Mouse (Mus musculus) lung, embryonic 14.5 days (tissue): ENCODE results near the gene Foxm1. TPM values are rescaled to one million over a fixed set of nuclear protein-coding genes. Genes with fewer than 3 reads are reported as not detected.

Experiments
- ATAC-seq: fragments of 200-750 bp; cut with Nextera tagmentation; 2 replicates; pipeline ENCODE4 v1.8.0; 2017; ENCODE audit warnings: mild to moderate bottlenecking, moderate TSS enrichment, moderate library complexity; ENCODE audit not compliant: insufficient read depth
- DNase-seq: peaks from one replicate; pipeline ENCODE4 v3.0.0-alpha.2; 2015
- H3K27ac ChIP-seq: fragments of 300-500 bp; sonication (generic); 2 replicates; pipeline ENCODE4 v1.5.1; 2014; ENCODE audit warnings: low read depth, mild to moderate bottlenecking, moderate library complexity
- H3K27me3 ChIP-seq: fragments of 300-500 bp; sonication (generic); 2 replicates; pipeline ENCODE4 v1.6.1; 2014; ENCODE audit warnings: low read length, control low read depth; ENCODE audit not compliant: insufficient read depth
- H3K36me3 ChIP-seq: fragments of 300-500 bp; sonication (generic); 2 replicates; pipeline ENCODE4 v1.6.1; 2014; ENCODE audit warnings: control low read depth; ENCODE audit not compliant: insufficient read depth
- H3K4me1 ChIP-seq: fragments of 300-500 bp; sonication (generic); 2 replicates; pipeline ENCODE4 v1.6.1; 2014; ENCODE audit warnings: antibody characterized with exemption, control low read depth; ENCODE audit not compliant: insufficient read depth
- H3K4me2 ChIP-seq: fragments of 300-500 bp; sonication (generic); 2 replicates; pipeline ENCODE4 v1.6.1; 2014; ENCODE audit warnings: mild to moderate bottlenecking
- H3K4me3 ChIP-seq: fragments of 300-500 bp; sonication (generic); 2 replicates; pipeline ENCODE4 v1.5.1; 2014; ENCODE audit warnings: low read depth, low read length
- H3K9ac ChIP-seq: fragments of 300-500 bp; sonication (generic); 2 replicates; pipeline ENCODE4 v1.6.1; 2014
- H3K9me3 ChIP-seq: fragments of 300-500 bp; sonication (generic); 2 replicates; pipeline ENCODE4 v1.6.1; 2016; ENCODE audit warnings: low read depth, low read length, control low read depth
- CTCF ChIP-seq: IDR thresholded peaks from 2 replicates; pipeline ENCODE4 v1.5.1; 2016; ENCODE audit warnings: antibody characterized with exemption, low read depth
- WGBS: fragments of 180-500 bp; shearing (Covaris S2); extraction: QIAGEN DNeasy Blood & Tissue Kit; methylation state at CpG from one replicate; pipeline ENCODE4 v1.1.7; 2014; 5-methylcytosine and 5-hydroxymethylcytosine counted together
- polyA plus RNA-seq: library from polyadenylated mRNA; unstranded; fragments of >200 nt; fragmentation: Nextera tagmentation; extraction: Ambion mirVana; gene quantifications from 2 replicates; pipeline ENCODE4 v1.2.1, GENCODE M21; 2014

Foxm1 gene
- polyA plus RNA-seq, 1 experiment from 2014 or later: 56.7 TPM

DNA sequence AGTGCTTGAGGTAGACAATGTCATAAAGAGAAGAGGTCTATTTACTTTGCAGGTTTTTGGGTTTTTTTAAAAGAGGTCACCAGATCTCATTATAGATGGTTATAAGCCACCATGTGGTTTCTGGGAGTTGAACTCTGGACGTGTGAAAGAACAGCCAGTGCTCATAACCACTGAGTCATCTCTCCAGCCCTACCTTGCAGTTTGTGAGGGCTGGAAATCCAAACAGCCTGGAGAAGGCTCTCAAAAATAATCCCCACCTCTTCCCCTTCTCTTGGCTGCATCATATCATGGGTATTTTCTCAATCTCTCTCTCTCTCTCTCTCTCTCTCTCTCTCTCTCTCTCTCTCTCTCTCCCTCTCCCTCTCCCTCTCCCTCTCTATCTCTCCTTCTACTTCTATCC lies 27.9 kb downstream of the Foxm1 start:
- no peak overlapping the region for H3K9ac ChIP-seq
- no peak overlapping the region for H3K4me2 ChIP-seq
- ATAC-seq (no peak), DNase-seq (no peak)
- no peaks in the 10 kb centered on the region for H3K4me1 ChIP-seq
- no peak overlapping the region for H3K27ac ChIP-seq
- H3K9me3 ChIP-seq: no peaks in the 10 kb centered on the region
- H3K27me3 ChIP-seq: no peaks in the 10 kb centered on the region
- no peak for TF ChIP-seq CTCF
- no peaks in the 10 kb centered on the region for H3K36me3 ChIP-seq
- WGBS: 50% methylated on average over 1 of the region's 1 CpGs
- H3K4me3 ChIP-seq: no peak overlapping the region

DNA sequence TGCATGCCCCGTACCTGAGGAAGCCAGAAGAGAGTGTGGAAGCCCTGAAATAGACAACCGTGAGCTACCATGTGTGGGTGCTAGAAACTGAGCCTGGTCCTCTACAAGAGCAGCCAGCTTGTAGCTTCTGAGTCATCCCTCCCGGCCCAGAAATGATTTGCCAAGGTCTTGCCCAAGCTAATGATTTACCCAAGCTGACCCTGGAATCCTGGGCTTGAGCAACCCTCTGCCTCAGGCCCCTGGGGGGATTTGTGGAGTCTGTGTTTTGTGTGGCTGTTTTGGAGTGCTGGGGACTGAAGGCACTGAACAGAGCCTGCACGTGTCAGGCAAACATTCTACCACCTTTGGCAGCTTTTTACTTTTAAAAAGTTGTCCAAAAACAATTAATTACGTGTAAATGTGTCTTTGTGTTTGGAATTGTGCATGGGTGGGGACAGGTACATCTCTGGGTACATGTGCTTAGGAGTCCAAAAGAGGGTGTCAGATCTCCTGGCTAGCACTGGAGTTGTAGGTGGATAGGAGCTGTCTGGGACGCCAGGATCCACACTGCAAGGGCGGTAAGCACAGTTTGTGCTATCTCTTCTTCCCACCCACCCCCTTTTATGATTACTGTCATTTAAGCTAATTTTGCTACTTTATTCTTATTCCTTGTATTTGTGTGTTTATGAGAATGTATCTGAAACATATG lies 35.0 kb downstream of the Foxm1 start:
- ATAC-seq: no peak
- TF ChIP-seq CTCF: no peak
- Histone ChIP-seq H3K9me3 (no peaks in the 10 kb centered on the region), H3K27me3 (no peaks in the 10 kb centered on the region), H3K27ac (no peak overlapping the region), H3K9ac (no peak overlapping the region), H3K4me3 (no peak overlapping the region), H3K4me2 (no peak overlapping the region), H3K4me1 (no peaks in the 10 kb centered on the region), H3K36me3 (no peaks in the 10 kb centered on the region)
- WGBS: 71% methylated on average over 7 of the region's 7 CpGs
- DNase-seq: no peak

DNA sequence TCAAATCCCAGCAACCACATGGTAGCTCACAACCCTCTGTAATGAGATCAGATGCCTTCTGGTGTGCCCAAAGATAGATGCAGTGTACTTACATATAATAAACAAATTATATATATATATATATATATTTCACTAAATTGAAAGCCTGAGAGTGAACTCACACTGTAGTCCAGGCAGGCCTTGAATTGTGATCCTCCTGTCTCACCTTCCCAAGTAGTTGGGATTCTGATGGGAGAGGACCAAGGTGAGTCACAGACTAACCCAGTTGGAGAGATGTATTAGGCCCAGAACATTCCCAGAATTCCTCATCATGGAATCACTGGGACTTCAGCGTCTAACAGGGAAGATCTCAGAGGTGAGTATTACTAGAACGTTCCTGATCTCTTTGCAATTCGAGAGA lies 36.2 kb downstream of the Foxm1 start, which contains the start of gene Nrip2:
TSS of gene Nrip2 (plus strand) at position 301 of the 400 bp plus-strand sequence.
- H3K4me3 ChIP-seq: peak within 1 kb of the TSS; percentile 22
- no peaks in the 10 kb centered on the region for H3K36me3 ChIP-seq
- peak within 1 kb of the TSS; percentile 21 for H3K9ac ChIP-seq
- ATAC-seq (no peak), DNase-seq (no peak)
- H3K4me1 ChIP-seq: no peaks in the 10 kb centered on the region
- peak within 1 kb of the TSS; percentile 61 for H3K4me2 ChIP-seq
- WGBS: 60% methylated on average over 3 of the region's 3 CpGs
- TF ChIP-seq CTCF: no peak
- H3K9me3 ChIP-seq: no peaks in the 10 kb centered on the region
- peak within 1 kb of the TSS; percentile 3; the same call in 1 of the 2 replicates for H3K27ac ChIP-seq
- no peaks in the 10 kb centered on the region for H3K27me3 ChIP-seq

DNA sequence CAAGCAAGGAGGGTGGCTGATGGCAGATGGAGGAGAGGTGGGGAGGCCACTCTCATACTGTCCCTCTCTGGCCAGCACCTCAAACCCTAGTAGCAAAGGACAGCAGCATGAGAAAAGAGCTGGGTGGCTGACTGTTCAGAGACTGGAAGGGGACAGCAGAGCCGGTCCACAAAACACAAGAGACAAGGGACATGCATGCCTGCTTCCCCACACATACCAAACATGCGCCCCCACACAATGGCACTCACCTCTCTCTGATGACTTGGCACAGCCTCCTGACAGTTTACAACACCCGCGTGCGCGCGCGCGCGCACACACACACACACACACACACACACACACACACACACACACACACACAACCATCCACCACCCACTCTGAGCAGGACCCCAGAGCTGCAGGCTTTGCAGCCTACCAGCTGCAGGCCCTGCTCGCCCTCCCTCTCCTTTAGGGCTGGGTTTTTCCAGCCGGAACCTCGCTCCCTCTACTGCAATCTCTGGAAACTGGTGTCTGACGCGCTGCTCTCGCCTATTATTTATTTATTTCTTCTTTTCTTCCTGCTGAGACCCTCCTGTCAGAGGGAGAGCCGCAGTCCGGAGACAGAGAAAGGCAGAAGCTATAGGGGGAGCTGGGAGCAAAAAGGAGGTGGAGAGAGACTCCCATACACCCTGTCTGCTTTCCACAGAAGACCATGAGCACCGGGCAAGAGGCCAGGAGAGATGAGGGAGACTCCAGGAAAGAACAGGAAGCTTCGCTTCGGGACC lies 36.8 kb downstream of the Foxm1 start:
- peak overlapping the region; percentile 3; the same call in 1 of the 2 replicates for H3K27ac ChIP-seq
- no peaks in the 10 kb centered on the region for H3K9me3 ChIP-seq
- H3K9ac ChIP-seq: peak overlapping the region; percentile 21
- H3K4me2 ChIP-seq: peak overlapping the region; percentile 61
- 32% methylated on average over 21 of the region's 21 CpGs for WGBS
- H3K27me3 ChIP-seq: no peaks in the 10 kb centered on the region
- TF ChIP-seq CTCF: peak; percentile 12; the same call in 1 of the 2 replicates
- H3K4me1 ChIP-seq: no peaks in the 10 kb centered on the region
- DNase-seq (peak; percentile 75), ATAC-seq (peak; percentile 91)
- H3K36me3 ChIP-seq: no peaks in the 10 kb centered on the region
- H3K4me3 ChIP-seq: peak overlapping the region; percentile 22

DNA sequence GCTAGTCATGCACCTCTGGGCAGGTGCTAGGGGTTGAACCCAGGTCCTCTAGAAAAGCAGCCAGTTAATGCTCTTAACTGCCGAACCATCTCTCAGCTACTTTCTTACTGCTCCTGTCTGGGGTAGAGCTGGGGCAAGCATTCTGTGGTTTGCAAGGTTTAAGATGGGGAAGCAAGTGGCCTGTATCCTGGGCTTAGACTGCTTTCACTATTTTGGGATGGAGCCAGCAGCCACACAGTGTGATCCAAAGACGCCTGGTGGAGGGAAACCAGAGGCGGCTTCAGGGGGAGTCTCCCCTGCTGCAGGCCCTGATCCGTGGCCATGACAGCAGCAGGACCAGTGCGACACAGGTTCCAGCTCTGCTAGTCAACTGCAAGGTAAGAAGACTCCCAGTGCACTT lies 41.9 kb downstream of the Foxm1 start:
- H3K36me3 ChIP-seq: peaks cover 34% of the 10 kb centered on the region
- H3K9me3 ChIP-seq: no peaks in the 10 kb centered on the region
- DNase-seq: peak; percentile 15
- H3K9ac ChIP-seq: no peak overlapping the region
- WGBS: 51% methylated on average over 5 of the region's 5 CpGs
- H3K4me1 ChIP-seq: no peaks in the 10 kb centered on the region
- H3K27me3 ChIP-seq: no peaks in the 10 kb centered on the region
- TF ChIP-seq CTCF: no peak
- H3K4me2 ChIP-seq: no peak overlapping the region
- no peak overlapping the region for H3K27ac ChIP-seq
- H3K4me3 ChIP-seq: no peak overlapping the region
- no peak for ATAC-seq

DNA sequence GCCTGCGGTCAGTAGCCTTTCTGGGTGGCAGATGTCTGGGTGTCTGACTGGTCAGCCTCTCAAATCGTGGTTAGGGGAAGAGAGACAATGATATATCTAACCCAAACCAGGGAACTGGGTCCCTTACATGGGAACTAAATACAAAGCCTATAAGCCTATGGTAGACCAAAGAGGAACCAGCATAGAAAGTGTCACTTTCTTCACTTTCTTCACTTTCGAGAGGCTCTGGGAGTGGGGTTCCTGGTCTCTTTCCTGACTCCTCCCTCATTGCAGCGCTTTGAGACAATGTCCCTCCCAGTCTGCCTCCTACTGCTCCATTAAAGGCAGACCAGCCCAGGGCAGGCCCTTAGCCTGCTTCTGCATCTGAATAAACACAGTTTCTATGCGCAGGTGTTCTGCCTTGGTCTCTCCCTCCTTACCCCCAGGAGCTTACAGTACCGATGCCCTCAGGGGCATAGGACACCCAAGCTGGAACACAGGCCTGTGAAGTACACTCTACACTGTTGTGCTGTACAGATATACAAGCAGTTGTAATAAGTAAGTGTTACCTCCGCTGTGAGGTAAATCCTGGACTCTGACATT lies 45.9 kb downstream of the Foxm1 start:
- DNase-seq: no peak
- Histone ChIP-seq H3K4me3 (no peak overlapping the region), H3K4me2 (no peak overlapping the region), H3K9ac (no peak overlapping the region), H3K27ac (no peak overlapping the region), H3K36me3 (peaks cover 68% of the 10 kb centered on the region), H3K4me1 (no peaks in the 10 kb centered on the region), H3K9me3 (no peaks in the 10 kb centered on the region), H3K27me3 (no peaks in the 10 kb centered on the region)
- TF ChIP-seq CTCF: no peak
- no peak for ATAC-seq
- WGBS: 85% methylated on average over 7 of the region's 7 CpGs

DNA sequence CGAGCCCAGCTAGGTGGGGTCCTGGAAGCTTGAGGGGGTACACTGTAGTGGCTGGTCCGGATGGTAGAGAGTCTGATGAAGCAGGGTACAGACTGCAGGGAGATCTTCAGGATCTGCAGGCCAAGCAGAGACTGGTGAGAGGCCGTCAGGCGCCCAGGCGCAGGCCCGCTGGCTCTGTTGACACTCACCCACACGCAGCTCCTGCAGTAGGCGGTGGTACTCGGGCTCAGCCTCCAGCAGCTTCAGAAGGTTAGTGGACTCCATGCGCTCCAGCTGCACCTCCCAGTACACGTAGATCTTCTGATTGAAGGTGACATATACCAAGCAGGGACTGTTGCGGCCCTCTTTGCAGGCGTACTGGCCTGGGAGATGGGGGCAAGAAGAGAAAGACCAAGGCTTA lies 47.5 kb downstream of the Foxm1 start:
- 90% methylated on average over 13 of the region's 13 CpGs for WGBS
- Histone ChIP-seq H3K27me3 (no peaks in the 10 kb centered on the region), H3K9ac (no peak overlapping the region), H3K4me2 (no peak overlapping the region), H3K9me3 (no peaks in the 10 kb centered on the region), H3K27ac (no peak overlapping the region), H3K4me1 (no peaks in the 10 kb centered on the region), H3K4me3 (no peak overlapping the region), H3K36me3 (peaks cover 68% of the 10 kb centered on the region)
- DNase-seq (no peak), ATAC-seq (no peak)
- no peak for TF ChIP-seq CTCF
